Mouse (Mus musculus) midbrain, embryonic 11.5 days (tissue): ENCODE data around the gene Tep1. TPM values are rescaled to one million over a fixed set of nuclear protein-coding genes. Genes with fewer than 3 reads are reported as not detected.
"Not testable (repeated sequence)": the region's sequence is repeated elsewhere in the genome, so short reads cannot be mapped to it uniquely, and the experiment has no call there.

Experiments used
- ATAC-seq: fragments of 200-750 bp; cut with Nextera tagmentation; 2 replicates; pipeline ENCODE4 v1.8.0; 2017; ENCODE audit warnings: moderate TSS enrichment, moderate library complexity; ENCODE audit not compliant: low FRiP score
- DNase-seq: peaks from one replicate; pipeline ENCODE4 v3.0.0; 2015; ENCODE audit warnings: low spot score; ENCODE audit errors: missing footprints
- H3K27ac ChIP-seq: fragments of 300-500 bp; sonication (generic); 2 replicates; pipeline ENCODE4 v1.5.1; 2014; ENCODE audit warnings: low read depth, low read length
- H3K27me3 ChIP-seq: fragments of 300-500 bp; sonication (generic); 2 replicates; pipeline ENCODE4 v1.6.1; 2014; ENCODE audit warnings: mild to moderate bottlenecking, low read length, moderate library complexity, mixed read lengths; ENCODE audit not compliant: control insufficient read depth, insufficient read depth
- H3K36me3 ChIP-seq: fragments of 300-500 bp; sonication (generic); 2 replicates; pipeline ENCODE4 v1.6.1; 2014; ENCODE audit warnings: mild to moderate bottlenecking, low read length, moderate library complexity, mixed read lengths; ENCODE audit not compliant: control insufficient read depth, insufficient read depth
- H3K4me1 ChIP-seq: fragments of 300-500 bp; sonication (generic); 2 replicates; pipeline ENCODE4 v1.6.1; 2014; ENCODE audit warnings: low read length; ENCODE audit not compliant: control insufficient read depth, insufficient read depth
- H3K4me2 ChIP-seq: fragments of 300-500 bp; sonication (generic); 2 replicates; pipeline ENCODE4 v1.6.1; 2014; ENCODE audit warnings: mild to moderate bottlenecking, moderate library complexity
- H3K4me3 ChIP-seq: fragments of 300-500 bp; sonication (generic); 2 replicates; pipeline ENCODE4 v1.5.1; 2014; ENCODE audit warnings: low read depth, low read length
- H3K9ac ChIP-seq: fragments of 300-500 bp; sonication (generic); 2 replicates; pipeline ENCODE4 v1.6.1; 2014; ENCODE audit warnings: low read length
- H3K9me3 ChIP-seq: fragments of 300-500 bp; sonication (generic); 2 replicates; pipeline ENCODE4 v1.6.1; 2016; ENCODE audit warnings: low read length; ENCODE audit not compliant: control insufficient read depth
- WGBS: fragments of 180-500 bp; shearing (Covaris S2); extraction: QIAGEN DNeasy Blood & Tissue Kit; methylation state at CpG from one replicate; pipeline ENCODE4 v1.1.7; 2014; 5-methylcytosine and 5-hydroxymethylcytosine counted together
- polyA plus RNA-seq: library from polyadenylated mRNA; unstranded; fragments of >200 nt; fragmentation: Nextera tagmentation; extraction: Ambion mirVana; gene quantifications from 2 replicates; pipeline ENCODE4 v1.2.1, GENCODE M21; 2014

Gene Tep1
- polyA plus RNA-seq, 1 experiment from 2014 or later = 4.9 TPM

GRCm38 (mm10) chr14:50875175-50875574, 4.8 kb upstream of the Tep1 start:
- no peaks in the 10 kb centered on the region for H3K9me3 ChIP-seq
- ATAC-seq (no peak), DNase-seq (no peak)
- no peaks in the 10 kb centered on the region for H3K4me1 ChIP-seq
- H3K36me3 ChIP-seq = no peaks in the 10 kb centered on the region
- WGBS = 88% methylated on average over 3 of the region's 3 CpGs
- no peak overlapping the region for H3K4me3 ChIP-seq
- no peak overlapping the region for H3K9ac ChIP-seq
- no peak overlapping the region for H3K4me2 ChIP-seq
- no peak overlapping the region for H3K27ac ChIP-seq
- H3K27me3 ChIP-seq = no peaks in the 10 kb centered on the region

DNA sequence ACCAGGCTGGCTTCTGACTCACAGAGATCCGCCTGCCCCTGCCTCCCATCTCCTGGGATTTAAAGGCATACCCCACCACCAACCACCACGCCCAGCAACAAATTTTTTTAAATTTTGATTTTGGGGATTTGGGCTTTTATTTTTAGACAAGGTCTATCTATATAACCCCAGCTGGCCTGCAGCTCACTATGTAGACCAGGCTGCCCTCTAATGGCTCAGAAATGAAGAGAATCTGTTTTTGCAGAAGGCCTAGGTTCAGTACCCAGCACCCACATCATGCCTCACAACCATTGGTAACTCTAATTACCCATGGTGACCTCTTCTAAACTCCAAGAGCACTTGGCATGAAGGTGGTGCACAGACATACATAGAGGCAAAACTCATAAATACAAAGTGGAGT, 924 bp upstream of the Tep1 start:
- 86% methylated on average over 2 of the region's 2 CpGs for WGBS
- Histone ChIP-seq H3K9me3 (no peaks in the 10 kb centered on the region), H3K4me3 (no peak overlapping the region), H3K27ac (no peak overlapping the region), H3K9ac (no peak overlapping the region), H3K36me3 (no peaks in the 10 kb centered on the region), H3K4me1 (no peaks in the 10 kb centered on the region), H3K4me2 (no peak overlapping the region), H3K27me3 (no peaks in the 10 kb centered on the region)
- no peak for ATAC-seq
- no peak for DNase-seq

GRCm38 (mm10) chr14:50870805-50871143, 414 bp upstream of the Tep1 start:
- Histone ChIP-seq H3K27me3 (no peaks in the 10 kb centered on the region), H3K4me3 (peak overlapping the region; percentile 48), H3K4me1 (no peaks in the 10 kb centered on the region), H3K9ac (peak overlapping the region; percentile 71; the same call in 1 of the 2 replicates), H3K4me2 (peak overlapping the region; percentile 68), H3K27ac (no peak overlapping the region), H3K9me3 (no peaks in the 10 kb centered on the region), H3K36me3 (no peaks in the 10 kb centered on the region)
- WGBS = 35% methylated on average over 5 of the region's 5 CpGs
- ATAC-seq (peak; percentile 25), DNase-seq (no peak)

GRCm38 (mm10) chr14:50868656-50869055, 1.7 kb downstream of the Tep1 start:
- DNase-seq (no peak), ATAC-seq (no peak)
- Histone ChIP-seq H3K27me3 (no peaks in the 10 kb centered on the region), H3K9me3 (no peaks in the 10 kb centered on the region), H3K36me3 (no peaks in the 10 kb centered on the region), H3K4me3 (no peak overlapping the region), H3K27ac (no peak overlapping the region), H3K9ac (no peak overlapping the region), H3K4me1 (no peaks in the 10 kb centered on the region), H3K4me2 (no peak overlapping the region)
- 98% methylated on average over 5 of the region's 5 CpGs for WGBS

DNA sequence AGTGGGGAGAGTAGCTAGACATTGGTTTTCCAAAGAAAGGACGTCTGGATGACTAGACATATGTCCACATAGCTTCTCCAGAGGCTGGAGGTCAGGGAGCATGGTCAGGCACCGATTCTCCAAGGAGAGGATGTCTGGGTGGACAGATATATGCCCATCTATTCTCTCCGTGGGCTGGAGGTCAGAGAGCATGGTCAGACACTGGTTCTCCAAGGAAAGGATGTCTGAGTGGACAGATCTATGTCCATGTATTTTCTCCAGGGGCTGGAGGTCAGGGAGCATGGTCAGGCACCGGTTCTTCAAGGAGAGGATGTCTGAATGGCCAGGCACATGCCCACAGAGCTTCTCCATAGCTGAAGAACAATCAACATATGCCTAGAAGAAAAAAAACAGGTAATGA, 2.1 kb downstream of the Tep1 start:
- Histone ChIP-seq H3K9me3 (no peaks in the 10 kb centered on the region), H3K36me3 (no peaks in the 10 kb centered on the region), H3K4me3 (no peak overlapping the region), H3K9ac (no peak overlapping the region), H3K4me2 (no peak overlapping the region), H3K4me1 (no peaks in the 10 kb centered on the region), H3K27me3 (no peaks in the 10 kb centered on the region), H3K27ac (no peak overlapping the region)
- DNase-seq (no peak), ATAC-seq (no peak)
- 80% methylated on average over 4 of the region's 4 CpGs for WGBS

- H3K9me3 ChIP-seq = no peaks in the 10 kb centered on the region
- H3K4me1 ChIP-seq = no peaks in the 10 kb centered on the region
- H3K9ac ChIP-seq = no peak overlapping the region
- H3K36me3 ChIP-seq = no peaks in the 10 kb centered on the region
- DNase-seq (no peak), ATAC-seq (no peak)
- 98% methylated on average over 3 of the region's 3 CpGs for whole genome bisulfite sequencing
- no peaks in the 10 kb centered on the region for H3K27me3 ChIP-seq
- H3K4me2 ChIP-seq = no peak overlapping the region
- H3K27ac ChIP-seq = no peak overlapping the region
- no peak overlapping the region for H3K4me3 ChIP-seq
Observed at GRCm38 (mm10) chr14:50866966-50867365, 3.4 kb downstream of the Tep1 start.

GRCm38 (mm10) chr14:50865005-50865404, 5.4 kb downstream of the Tep1 start:
- not testable (repeated sequence) for H3K36me3 ChIP-seq, H3K27me3 ChIP-seq, H3K4me2 ChIP-seq, H3K9ac ChIP-seq, ATAC-seq, H3K27ac ChIP-seq, H3K4me3 ChIP-seq, H3K9me3 ChIP-seq, DNase-seq, H3K4me1 ChIP-seq

DNA sequence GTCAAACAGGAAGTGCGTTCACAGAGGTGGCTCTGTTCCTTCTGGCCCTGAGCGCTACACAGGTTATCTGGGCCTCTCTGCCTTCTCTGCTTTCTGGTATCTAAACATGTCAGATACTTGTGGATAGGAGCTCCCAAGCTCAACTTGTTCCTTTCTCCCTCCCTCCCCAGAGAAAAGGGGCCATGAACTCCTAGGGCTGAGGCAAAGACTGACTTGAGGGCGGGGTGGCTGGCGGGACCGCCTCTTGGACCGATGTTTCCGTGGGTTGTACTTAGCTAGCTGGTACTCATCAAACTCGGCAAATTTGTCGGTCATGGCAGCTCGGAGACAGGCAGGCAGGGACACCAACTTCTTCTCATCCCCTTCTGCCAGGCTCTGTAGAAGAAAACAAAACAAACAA, 7.7 kb downstream of the Tep1 start:
- Histone ChIP-seq H3K36me3 (no peaks in the 10 kb centered on the region), H3K27me3 (no peaks in the 10 kb centered on the region), H3K4me2 (no peak overlapping the region), H3K4me1 (no peaks in the 10 kb centered on the region), H3K9me3 (no peaks in the 10 kb centered on the region), H3K4me3 (no peak overlapping the region), H3K9ac (no peak overlapping the region), H3K27ac (no peak overlapping the region)
- no peak for DNase-seq
- WGBS = 92% methylated on average over 10 of the region's 10 CpGs
- ATAC-seq = no peak

GRCm38 (mm10) chr14:50855788-50856187, 14.6 kb downstream of the Tep1 start:
- DNase-seq = no peak
- Histone ChIP-seq H3K36me3 (no peaks in the 10 kb centered on the region), H3K9ac (no peak overlapping the region), H3K4me1 (no peaks in the 10 kb centered on the region), H3K27ac (no peak overlapping the region), H3K4me3 (no peak overlapping the region), H3K27me3 (no peaks in the 10 kb centered on the region), H3K9me3 (no peaks in the 10 kb centered on the region), H3K4me2 (no peak overlapping the region)
- ATAC-seq = no peak
- WGBS = 87% methylated on average over 5 of the region's 5 CpGs

DNA sequence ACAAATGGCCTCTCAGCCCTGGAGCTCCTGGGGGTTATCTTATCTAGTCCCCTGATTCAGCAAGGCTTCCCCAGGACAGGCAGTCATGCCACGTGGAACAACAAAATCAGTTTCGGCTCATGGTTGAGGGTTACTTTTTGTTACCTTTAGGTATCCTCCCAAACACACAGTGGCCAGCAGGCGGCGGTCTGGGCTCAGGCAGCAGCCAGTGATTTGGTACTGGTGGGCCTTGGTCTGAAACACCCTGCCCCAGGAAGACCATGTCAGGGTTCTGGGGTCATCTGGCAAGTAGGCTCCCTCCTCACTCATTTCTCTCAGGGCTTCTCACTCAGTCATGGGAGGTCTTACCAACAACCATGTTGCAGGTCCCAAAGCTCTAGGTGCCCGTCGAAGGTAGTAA, 33.1 kb downstream of the Tep1 start:
- no peak overlapping the region for H3K27ac ChIP-seq
- ATAC-seq (no peak), DNase-seq (no peak)
- H3K4me3 ChIP-seq = no peak overlapping the region
- no peaks in the 10 kb centered on the region for H3K9me3 ChIP-seq
- WGBS = 54% methylated on average over 6 of the region's 6 CpGs
- H3K4me1 ChIP-seq = no peaks in the 10 kb centered on the region
- H3K36me3 ChIP-seq = no peaks in the 10 kb centered on the region
- H3K4me2 ChIP-seq = no peak overlapping the region
- H3K27me3 ChIP-seq = no peaks in the 10 kb centered on the region
- H3K9ac ChIP-seq = no peak overlapping the region
